Mouse (Mus musculus): ENCODE measurements around the gene H60b.
"Not testable (repeated sequence)": the region's sequence is repeated elsewhere in the genome, so short reads cannot be mapped to it uniquely, and the experiment has no call there.

The H60b gene

DNA sequence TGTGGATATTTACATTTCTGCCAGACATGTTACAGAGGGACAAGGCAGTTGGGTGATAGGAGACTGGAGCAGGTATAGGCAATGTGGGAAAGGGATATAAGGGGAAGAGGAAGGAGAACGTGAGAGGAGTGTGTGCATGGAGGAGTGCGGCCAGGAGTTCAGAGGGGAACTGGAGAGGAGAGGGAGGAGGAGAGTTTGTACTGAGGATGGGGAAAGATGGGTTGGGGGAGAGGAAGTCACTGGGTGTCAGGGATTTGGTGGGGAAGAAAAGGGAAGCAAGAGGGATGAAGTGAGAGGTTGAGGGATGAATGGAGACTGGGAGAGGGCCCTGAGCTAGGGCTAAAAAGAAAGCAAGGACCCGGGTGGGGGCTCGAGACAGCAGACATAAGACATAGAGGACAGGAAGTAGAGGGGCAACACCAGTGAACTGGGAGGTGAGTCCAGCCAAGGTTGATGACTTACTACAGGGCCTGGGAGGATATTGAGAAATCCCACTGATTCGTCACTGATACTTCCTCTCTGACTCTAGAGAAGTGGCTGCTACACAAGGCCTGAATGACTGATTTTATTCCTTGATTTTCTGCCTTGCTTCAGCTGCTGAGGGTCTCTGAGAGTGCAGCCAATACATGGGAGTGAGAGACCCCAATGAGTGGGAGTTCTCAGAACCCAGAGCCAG, 7.1 kb downstream of the H60b start:
- DNase-seq: not testable (repeated sequence)

DNA sequence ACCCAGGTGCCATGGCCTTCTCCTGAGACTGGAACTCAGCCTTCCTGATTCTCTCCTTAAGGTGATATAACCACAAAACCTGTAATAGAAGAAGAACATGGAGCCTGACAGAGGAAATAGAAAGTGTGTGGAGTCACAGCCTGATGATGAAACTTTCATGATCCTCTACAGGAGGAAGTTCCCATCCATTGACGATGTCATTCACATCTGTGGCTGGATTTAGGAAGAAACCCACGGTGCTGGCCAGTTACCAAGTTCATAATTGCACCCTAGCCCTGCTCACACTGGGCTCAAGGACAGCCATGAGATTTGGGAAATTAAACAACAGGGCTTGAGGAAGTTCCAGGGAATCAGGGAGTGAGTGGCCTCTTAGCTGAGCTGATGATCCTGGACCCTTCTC, 7.6 kb downstream of the H60b start:
- DNase-seq: not testable (repeated sequence)

DNA sequence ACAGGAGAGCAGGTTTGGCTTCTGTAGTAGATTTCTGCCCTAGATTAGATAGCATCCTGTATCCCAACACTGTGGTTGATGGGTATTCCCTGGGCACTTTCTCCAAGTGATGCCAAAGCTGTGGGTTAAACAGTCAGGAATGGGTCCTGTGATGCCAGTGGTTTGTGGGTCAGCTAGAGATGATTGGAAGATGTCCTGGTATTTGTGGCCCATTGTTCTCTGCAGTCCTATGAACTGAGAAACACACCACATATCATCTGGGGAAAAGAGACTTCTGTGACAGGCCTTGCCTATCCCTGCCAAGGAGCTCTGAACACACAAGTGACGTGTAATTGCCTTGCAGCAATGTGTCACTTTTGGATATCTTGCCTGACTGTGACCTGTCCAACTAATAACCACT, 8.7 kb downstream of the H60b start:
- not testable (repeated sequence) for DNase-seq

DNA sequence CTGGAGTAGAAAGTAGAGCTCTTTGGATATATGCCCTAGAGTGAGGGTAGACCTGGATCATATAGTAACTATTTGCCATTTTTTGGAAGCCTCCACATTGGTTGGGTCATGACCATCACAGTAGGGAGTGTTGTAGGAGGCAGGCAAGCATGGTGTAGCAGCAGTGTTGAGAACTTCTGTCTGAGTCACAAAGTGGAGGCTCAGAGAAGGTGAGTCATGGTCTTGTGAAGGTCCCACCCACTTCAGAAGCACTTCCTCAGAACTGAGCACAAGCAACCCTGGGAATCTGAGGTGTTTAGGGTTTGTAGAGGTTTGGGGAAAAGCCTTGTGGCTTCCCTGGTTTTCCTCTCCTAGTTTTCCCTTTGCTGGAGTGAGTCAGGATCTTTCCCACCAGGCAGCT, 10.7 kb downstream of the H60b start:
- not testable (repeated sequence) for DNase-seq

DNA sequence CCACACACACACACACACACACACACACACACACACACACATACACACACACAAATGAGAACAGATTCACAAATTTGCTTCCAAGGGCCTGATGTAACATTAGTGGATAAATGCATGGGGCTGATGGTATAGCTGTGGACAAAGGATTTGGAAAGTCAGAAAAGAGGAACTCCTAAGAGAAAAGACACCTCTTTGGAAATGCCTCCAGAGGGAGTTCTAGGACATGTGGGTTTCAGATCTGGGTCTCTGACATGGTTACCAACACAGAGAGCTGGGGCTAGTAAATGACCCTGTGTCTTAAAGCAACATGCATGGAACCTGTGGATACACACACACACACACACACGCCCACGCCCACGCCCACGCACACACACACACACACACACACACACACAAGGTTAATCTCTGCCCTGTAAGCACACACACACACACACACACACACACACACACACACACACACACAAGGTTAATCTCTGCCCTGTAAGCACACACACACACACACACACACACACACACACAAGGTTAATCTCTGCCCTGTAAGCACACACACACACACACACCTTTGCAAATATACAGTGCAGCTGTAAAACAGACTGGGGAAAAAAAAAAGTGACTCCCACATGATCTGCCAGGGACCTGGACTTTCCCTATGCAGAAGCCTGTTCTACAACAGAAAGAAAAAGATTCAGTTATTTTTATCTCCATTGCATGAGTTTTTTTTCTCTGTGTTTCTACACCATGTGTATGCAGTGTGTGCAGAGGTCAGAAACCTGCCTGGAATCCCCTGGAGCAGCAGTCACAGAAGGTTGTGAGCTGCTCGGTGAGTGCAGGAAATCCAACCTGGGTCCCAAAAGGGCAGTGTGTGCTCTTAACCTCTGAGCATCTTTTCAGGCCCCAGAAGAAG, 14.3 kb downstream of the H60b start:
- DNase-seq: not testable (repeated sequence)

DNA sequence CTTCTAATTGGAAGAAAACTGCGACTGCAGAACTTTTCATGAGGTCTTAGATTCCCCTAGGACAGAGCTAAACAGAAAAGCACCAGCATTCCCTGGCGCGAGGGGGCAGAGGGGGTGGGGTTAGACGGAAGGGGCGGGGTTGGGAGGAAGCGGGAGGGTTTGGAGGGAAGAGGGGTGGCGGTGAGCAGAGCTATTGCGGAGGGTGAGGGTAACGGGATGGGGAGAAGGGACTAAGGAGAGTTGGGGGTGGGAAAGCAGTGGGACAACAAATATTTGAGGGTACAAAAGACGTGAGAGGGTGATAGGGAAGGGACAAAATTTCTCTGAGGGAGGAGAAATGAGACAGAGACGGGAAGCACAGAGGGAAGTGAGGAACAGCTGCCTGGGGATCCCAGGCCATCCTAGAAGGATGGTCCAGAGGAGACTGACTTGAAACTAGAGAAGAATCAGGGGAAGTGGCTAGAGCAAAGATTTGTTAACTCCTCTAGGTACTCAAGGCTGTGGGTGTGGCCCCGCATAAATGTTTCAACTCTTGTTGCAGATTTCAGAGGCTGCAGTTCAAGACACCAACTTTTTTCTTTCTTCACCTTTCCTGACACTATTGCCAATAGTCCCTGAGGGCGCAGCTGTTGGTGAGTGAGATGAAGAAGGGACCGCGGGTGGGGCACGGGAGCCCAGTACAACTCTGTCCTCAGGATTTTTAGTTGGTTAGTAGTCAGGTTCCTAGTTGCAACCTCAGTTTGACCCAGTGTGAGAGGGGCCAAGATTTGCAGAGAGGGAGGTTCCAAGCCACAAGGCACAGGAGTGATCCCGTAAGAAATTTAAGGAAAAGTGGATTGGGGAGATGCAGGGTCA, 15.2 kb downstream of the H60b start:
- DNase-seq: not testable (repeated sequence)

DNA sequence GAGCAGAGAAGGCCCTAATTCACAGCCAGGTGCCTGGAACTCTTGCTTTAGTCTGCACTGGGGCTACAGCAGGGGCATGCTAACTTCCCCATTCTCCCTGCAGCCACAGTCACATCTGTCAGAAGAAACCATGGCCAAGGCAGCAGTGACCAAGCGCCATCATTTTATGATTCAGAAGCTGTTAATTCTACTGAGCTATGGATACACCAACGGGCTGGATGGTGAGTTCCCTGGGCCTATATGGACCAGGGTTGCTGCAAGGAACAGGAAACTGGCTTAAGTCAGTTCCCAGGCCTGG, 15.8 kb downstream of the H60b start:
- DNase-seq: not testable (repeated sequence)

DNA sequence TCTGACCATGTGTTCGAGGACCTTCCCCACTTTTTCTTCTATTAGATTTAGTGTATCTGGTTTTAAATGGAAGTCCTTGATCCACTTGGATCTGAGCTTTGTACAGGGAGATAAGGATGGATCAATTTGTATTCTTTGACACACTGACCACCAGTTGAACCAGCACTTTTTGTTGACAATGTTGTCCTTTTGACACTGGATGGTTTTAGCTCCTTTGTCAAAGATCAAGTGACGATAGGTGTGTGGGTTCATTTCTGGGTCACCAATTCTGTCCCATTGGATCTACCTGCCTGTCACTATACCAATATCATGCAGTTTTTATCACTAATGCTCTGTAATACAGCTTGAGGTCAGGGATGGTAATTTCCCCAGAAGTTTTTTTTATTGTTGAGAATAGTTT, 18.1 kb downstream of the H60b start:
- not testable (repeated sequence) for DNase-seq

DNA sequence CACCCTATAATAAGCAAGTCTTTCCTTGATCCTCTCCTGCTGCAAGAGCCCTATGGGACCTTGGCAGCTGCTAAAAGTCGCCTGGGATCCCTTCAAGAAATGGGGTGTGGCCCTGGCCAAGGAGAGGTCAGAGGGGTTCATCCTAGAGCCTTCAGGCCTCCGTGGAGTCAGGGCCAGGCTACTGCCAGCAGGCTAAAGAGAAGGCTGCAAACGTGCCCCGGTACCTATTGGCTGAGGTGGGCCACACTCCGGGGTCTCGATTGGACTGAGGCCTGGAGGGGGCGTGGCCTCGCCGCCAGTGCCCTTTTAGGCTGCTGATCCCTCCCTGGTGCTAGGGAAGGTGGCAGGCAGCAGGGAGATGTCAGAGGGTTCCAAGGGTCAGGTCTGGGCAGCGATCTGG, 32.6 kb downstream of the H60b start:
- not testable (repeated sequence) for DNase-seq

DNA sequence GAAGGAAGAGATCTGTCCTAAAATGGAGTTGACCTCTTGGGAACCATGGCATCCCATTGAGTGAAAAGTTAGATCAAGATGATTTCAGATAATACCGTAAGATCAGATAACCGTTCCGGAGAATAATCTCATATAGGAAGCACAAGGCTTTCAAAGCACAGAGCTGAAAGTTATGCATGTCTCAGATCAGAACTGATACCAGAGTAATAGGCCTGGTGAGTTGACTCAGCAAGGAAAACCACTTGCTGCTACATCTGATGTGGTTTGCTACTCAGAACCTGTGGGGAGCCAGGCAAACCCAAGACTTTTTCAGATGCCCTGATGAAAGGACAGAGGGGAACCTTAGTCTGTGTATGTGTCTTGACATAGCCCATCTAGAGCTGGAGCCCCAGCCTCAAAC, 43.0 kb downstream of the H60b start:
- not testable (repeated sequence) for DNase-seq

DNA sequence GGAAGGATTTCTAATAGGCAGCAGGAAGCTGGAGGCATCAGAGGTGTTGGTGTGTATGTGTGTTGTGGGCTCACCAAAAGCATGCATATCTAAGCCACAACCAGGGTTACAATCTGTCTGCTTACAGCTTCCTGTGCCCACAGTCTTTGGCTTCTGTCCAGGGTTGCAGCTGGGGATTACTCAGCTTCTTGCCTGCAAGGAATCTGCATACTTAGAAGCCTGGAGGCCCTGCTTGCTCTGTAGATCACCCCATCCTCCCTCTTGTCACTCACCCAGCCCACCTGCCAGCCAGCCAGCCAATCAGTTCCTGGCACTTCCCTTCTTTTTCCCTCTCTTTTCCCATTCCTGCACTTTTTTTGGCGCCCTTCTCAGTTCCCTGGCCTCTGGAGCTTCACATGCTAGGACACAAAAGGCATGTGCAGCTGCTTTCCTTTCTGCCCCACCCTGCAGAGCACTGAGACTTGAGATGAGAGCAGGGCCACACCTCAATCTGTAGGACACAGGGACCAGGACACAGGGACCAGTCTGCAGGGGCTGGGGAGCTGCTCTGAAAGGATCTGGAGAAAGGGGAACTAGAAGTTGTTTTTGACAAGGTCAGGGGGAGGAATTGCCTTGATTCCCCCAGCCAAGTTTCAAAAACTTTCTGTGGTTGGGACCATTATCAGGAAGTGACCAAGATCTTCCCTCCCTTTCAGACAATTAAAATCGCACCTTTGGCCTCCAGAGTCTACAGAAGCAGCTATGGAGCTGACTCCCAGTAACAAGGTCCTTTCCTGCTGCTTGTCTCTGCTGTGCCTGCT, 44.6 kb downstream of the H60b start:
- DNase-seq: not testable (repeated sequence)

DNA sequence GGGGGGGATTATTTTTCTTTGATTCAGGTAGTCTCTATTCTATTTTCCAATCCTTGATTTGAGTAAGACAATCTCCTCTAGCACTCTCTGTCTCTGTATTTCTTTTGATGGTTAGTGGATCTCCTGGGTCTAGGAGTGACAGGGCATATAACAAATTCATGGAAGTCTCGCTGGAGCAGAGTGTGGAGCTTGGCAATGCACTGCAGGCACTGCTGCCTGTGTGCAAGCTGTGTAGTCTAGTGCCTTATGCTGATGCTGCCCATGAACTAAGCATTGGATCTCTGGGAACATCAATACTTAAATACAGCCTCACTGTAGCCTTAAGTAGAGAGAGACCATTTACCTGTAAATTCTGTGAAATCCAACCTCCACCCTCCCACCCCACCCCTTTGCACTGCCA, 48.1 kb downstream of the H60b start:
- DNase-seq: not testable (repeated sequence)

DNA sequence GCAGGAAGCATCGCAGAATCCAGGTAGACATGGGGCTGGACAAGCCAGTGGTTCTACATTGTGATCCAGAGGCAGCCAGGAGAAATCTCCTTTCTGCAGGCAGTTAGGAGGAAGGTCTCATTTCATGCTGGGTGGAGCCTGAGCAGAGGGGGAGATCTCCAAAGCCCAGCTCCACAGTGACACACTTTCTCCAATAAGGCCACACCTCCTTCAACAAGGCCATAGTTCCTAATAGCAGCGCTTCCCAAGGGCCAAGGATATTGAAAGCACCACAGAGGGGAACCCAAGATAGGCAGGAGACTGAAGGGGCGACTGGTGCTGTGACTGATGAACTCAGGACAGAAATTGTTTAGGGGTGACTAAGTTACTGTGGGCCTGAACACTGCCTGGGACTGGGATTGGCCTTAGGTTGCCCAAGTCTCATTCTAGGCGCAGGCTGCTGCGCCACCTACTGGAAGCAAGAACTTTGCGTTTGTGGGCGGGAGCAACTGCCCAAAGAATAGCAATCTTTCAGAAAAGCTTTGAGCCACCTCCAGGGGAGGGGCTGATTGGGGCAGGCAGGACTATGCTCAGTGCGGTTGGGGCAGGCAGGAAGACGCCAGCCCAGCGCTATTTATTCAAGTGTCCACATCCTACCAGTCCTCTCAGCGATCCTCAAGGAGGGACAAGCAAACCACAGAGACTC, 53.8 kb downstream of the H60b start:
- DNase-seq: peak in 1 of 2 experiments; percentile 32

DNA sequence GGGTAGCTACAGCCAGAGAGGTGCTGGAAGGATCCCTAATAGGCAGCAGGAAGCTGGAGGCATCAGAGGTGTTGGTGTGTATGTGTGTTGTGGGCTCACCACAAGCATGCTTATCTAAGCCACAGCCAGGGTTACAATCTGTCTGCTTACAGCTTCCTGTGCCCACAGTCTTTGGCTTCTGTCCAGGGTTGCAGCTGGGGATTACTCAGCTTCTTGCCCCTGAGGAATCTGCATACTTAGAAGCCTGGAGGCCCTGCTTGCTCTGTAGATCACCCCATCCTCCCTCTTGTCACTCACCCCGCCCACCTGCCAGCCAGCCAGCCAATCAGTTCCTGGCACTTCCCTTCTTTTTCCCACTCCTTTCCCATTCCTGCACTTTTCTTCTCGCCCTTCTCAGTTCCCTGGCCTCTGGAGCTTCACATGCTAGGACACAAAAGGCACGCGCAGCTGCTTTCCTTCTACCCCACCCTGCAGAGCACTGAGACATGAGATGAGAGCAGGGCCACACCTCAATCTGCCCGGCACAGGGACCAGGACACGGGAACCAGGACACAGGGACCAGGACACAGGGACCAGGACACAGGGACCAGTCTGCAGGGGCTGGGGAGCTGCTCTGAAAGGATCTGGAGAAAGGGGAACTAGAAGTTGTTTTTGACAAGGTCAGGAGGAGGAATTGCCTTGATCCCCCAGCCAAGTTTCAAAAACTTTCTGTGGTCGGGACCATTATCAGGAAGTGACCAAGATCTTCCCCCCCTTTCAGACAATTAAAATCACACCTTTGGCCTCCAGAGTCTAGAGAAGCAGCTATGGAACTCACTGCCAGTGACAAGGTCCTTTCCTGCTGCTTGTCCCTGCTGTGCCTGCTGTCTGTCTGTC, 65.3 kb downstream of the H60b start:
- DNase-seq: not testable (repeated sequence)

DNA sequence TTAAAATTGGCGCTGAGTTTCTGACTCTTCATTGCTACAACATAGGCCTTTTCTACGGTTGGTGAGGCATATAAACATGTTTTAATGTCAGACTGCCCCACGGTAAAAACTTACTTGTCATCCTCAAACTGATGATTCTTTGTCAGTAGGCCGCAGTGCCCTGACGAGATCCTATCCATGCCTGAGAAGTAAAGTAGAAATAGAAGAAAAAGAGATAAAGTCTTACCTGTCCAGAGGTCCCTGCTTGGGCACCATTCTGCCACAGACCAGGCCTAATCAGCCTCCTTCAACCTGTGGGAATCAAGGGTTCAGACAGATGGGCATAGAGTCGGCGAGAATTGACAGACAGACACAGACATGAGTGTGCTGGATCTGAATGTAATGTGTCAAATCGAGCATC, 106.7 kb downstream of the H60b start:
- DNase-seq: no peak

DNA sequence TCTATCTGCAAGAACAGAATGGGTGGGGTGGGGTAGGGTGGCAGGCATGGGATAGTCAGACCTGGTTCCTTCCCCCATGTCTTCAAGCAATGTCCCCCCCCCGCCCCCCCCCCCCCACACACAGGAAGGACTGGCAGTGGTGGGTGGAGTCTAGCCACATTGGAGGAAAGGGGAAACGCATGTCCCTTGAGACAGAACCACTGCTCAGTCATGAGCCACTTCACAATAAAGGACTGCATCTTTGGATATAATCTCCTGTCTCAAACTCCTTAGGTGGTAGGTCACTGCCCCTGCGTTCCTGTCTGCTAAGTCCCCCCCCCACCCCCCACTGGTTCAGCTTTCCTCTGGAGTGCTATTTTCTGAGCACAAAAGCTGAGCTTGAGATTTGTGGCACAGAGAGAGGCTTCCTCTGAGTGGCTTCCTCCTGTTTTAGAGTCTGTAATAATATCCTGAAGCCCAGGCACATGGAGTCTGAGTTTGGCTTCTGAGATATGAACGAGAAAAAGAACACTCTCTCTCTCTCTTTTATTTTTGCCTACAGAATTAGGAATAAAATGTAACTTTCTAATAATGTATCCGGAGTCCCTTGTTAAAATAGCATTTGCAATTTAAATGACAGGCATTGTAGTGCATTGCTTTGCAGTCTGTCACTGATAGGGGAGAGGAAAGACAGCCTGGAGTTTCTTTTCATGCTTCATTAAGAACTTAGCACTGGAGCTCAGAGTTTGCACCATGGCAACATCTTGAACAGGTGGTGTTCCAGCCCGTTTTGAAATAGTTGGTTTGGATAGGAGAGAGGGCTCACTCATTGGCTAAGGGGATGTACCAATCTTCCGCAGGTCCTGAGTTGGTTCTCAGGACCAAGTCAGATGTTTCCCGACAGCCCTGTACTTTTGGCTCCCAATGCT, 112.7 kb downstream of the H60b start:
- DNase-seq: not testable (repeated sequence)

DNA sequence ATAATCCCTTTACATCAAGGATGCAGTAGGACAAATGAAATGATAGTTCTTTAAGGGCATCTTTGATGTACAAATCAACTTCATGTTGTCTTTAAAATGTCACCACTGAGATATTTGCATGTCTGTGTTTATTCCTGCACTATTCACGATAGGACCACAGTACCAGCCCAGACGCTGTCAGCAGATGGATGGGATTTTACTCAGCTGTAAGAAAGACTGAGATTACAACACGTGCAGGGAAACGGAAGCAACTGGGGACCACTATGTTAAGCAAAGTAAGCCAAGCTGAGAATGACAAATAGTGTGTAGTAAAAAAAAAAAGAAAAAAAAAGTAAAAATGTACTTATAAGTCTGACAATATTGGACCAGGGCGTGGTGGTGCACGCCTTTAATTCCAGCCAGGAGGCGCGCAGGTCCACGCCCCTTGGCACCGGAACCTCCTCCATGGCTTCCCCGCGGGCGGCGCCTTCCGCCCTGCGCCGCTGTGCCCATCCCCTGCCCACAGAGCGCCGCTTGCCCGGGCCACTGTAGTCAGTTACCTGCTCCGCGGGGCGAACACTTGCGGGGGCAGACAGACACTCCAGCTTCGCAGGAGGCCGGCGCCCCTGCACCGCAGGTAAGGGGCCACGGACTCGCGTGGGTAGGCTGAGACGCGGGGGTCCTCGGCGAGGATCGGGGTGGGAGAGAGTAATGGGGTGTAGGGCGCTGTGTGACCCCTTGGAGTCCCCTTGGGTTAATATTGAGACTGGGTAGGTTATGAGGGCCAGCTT, 114.7 kb downstream of the H60b start:
- peak in 1 of 2 experiments; percentile 7 for DNase-seq

DNA sequence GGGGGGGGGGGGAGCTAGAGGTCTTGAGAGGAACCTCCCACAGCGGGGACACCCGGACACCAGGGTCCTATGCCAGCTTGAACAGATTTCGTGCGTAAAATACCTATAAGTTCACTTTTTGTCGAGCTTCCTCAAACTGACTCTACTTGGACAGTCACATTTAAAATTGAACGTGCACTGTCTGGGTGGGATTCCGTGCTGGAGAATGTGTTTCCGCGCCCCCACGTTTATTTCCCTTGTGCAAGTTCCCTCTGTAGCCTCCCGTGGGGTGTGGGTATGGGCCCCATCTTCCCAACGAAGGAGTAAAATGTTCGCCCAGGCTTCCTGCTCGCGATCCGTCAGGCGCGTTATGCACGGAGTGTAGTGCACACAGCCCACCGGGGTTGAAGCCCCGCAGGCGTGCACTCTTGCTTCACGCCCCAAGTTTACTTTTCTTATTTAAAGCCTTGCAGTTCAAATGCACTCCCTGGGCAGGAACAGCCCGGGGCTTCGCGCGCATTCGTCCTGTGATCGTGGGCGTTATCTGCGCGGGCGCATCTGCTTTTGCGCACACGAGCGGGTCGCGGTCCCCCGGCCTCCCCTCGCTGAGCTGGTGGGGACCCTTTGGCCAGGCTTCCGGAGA, 115.4 kb downstream of the H60b start:
- no peak for DNase-seq

All from cerebellum, postnatal 25 days (tissue).